In the genomic region with DNA sequence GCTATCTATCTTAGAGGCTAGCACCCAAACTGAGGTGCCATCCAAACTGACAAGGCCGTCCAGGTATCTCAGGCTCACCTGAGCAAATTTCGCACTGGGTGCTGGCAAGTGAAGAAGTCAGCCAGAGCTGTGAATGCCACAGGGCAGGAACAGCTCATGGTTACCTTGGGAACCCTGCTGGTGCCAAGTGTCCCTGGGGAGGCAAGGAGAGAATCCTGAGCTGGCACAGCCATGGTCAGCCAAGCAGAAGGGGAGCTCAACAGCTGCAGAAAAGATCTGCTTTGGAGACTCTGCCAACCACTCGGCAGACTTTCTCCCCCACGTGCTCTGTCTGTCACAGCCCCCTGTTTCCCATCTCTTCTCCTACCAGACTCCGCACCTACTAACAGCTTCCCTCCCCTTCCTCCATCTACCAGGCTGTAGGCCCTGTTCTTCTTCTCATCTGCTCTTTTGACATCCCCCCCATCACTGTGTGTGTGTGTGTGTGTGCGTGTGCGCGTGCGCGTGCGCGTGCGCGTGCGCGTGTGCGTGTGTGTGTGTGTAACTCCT, we compare ENCODE assay signal across 23 mouse cellular contexts.
A peak's percentile ranks its signal among the peaks of the same experiment; 100 is the strongest.
DNase-seq lines count a peak whose midpoint lies in the region; ATAC-seq and TF ChIP-seq lines count a peak whose summit lies in the region.
"Had no signal": no experiment of that assay in that cellular context is flagged by ENCODE, and none has a peak within 500 bp of the region (broad histone marks: within the 10 kb centered on the region; RNA-seq: fewer than 3 reads in every experiment).

No protein-coding gene starts in this region.

- no peak for TF ChIP-seq POLR2A in thymus, adult 2 months (IDR thresholded peaks at IDR 0.05; ENCODE audit: control insufficient read depth, extremely low read depth, insufficient read depth, low read length, poor library complexity)

- H3K27me3 ChIP-seq in limb, embryonic 15.5 days = no peaks in the 10 kb centered on the region
- H3K27me3 ChIP-seq in limb, embryonic 10.5 days (ENCODE audit: low read depth, poor library complexity, severe bottlenecking) = no peaks in the 10 kb centered on the region
- no peaks in the 10 kb centered on the region for H3K27me3 ChIP-seq in thymus, adult 2 months (ENCODE audit: control insufficient read depth, insufficient read depth, low read length)
- H3K27me3 ChIP-seq: embryonic facial prominence, embryonic 15.5 days; heart, embryonic 13.5 days; limb, embryonic 12.5 days; liver, embryonic 13.5 days had no signal

- no peak for TF ChIP-seq CTCF in gastrocnemius, adult 2 months (IDR thresholded peaks at IDR 0.05)
- no peak for TF ChIP-seq CTCF in thymus, adult 2 months (IDR thresholded peaks at IDR 0.05; ENCODE audit: borderline replicate concordance, control insufficient read depth, extremely low read depth, insufficient read depth, low read length, poor library complexity)

- no peak overlapping the region for H3K27ac ChIP-seq in gastrocnemius, adult 2 months
- H3K27ac ChIP-seq in limb, embryonic 15.5 days = no peak overlapping the region
- H3K27ac ChIP-seq in limb, embryonic 10.5 days = no peak overlapping the region
- no peak overlapping the region for H3K27ac ChIP-seq in thymus, adult 2 months (ENCODE audit: control insufficient read depth, insufficient read depth, low read length)
- H3K27ac ChIP-seq: embryonic facial prominence, embryonic 15.5 days; heart, embryonic 13.5 days; limb, embryonic 12.5 days; liver, embryonic 13.5 days; stomach, postnatal 0 days had no signal

- no peak overlapping the region for H3K9ac ChIP-seq in limb, embryonic 15.5 days
- H3K9ac ChIP-seq: embryonic facial prominence, embryonic 15.5 days; heart, embryonic 13.5 days; limb, embryonic 12.5 days; liver, embryonic 13.5 days; lung, embryonic 14.5 days had no signal

- H3K36me3 ChIP-seq in limb, embryonic 15.5 days = no peaks in the 10 kb centered on the region
- H3K36me3 ChIP-seq in limb, embryonic 10.5 days = no peaks in the 10 kb centered on the region
- H3K36me3 ChIP-seq in thymus, adult 2 months (ENCODE audit: control insufficient read depth, insufficient read depth, low read length) = no peaks in the 10 kb centered on the region
- H3K36me3 ChIP-seq: embryonic facial prominence, embryonic 15.5 days; heart, embryonic 13.5 days; limb, embryonic 12.5 days; liver, embryonic 13.5 days had no signal

- H3K4me1 ChIP-seq in limb, embryonic 15.5 days = no peaks in the 10 kb centered on the region
- H3K4me1 ChIP-seq in limb, embryonic 10.5 days = no peaks in the 10 kb centered on the region
- no peaks in the 10 kb centered on the region for H3K4me1 ChIP-seq in thymus, adult 2 months (replicated peaks; ENCODE audit: control insufficient read depth, insufficient read depth, low read length)
- H3K4me1 ChIP-seq: embryonic facial prominence, embryonic 15.5 days; heart, embryonic 13.5 days; limb, embryonic 12.5 days; liver, embryonic 13.5 days had no signal

- 0 out of 2 replicates have a peak, but pooled peaks have one; percentile 30 for ATAC-seq in limb, embryonic 15.5 days (ENCODE audit: insufficient number of reproducible peaks, low FRiP score, low TSS enrichment, low read depth)
- ATAC-seq: activated CD4-positive, CD25-positive, alpha-beta regulatory T cell, adult 4 months; CD4-positive, CD25-positive, alpha-beta regulatory T cell, adult 4 months had no signal

- peak; percentile 37 for DNase-seq in adrenal gland, adult 8-10 months
- DNase-seq in adrenal gland, adult 18-20 months (ENCODE audit: low spot score in 2 of 2) = no peak
- peak; percentile 7 for DNase-seq in gastrocnemius, postnatal 14 days
- no peak for DNase-seq in gastrocnemius, adult 2 months
- no peak for DNase-seq in limb, embryonic 10.5 days (ENCODE audit: low spot score)
- peak; percentile 33 for DNase-seq in adrenal gland, postnatal 10 days
- DNase-seq in thymus, adult 2 months = no peak
- DNase-seq: cerebellum, adult 11-12 months; cerebellum, postnatal 36 days; gastrocnemius, postnatal 10 days; heart, adult 18-20 months; kidney, adult 9 months; liver, embryonic 13.5 days; lung, embryonic 14.5 days; lung, postnatal 36 days; retina, postnatal 1 day had no signal

- intact Hi-C loops in gastrocnemius, postnatal 14 days (cut with DNase I; ENCODE audit: low total_unique reads) = no loop called here
- intact Hi-C loops in gastrocnemius, adult 2 months (cut with DNase I) = no loop called here

- no peak overlapping the region for H3K4me2 ChIP-seq in limb, embryonic 15.5 days
- H3K4me2 ChIP-seq: embryonic facial prominence, embryonic 15.5 days; heart, embryonic 13.5 days; limb, embryonic 12.5 days; liver, embryonic 13.5 days; lung, embryonic 14.5 days had no signal

- no peak overlapping the region for H3K4me3 ChIP-seq in gastrocnemius, adult 2 months
- H3K4me3 ChIP-seq in limb, embryonic 15.5 days = no peak overlapping the region
- H3K4me3 ChIP-seq in limb, embryonic 10.5 days = no peak overlapping the region
- no peak overlapping the region for H3K4me3 ChIP-seq in thymus, adult 2 months (ENCODE audit: control insufficient read depth, insufficient read depth, low read length)
- H3K4me3 ChIP-seq: embryonic facial prominence, embryonic 15.5 days; heart, embryonic 13.5 days; limb, embryonic 12.5 days; liver, embryonic 13.5 days had no signal

- 93% methylated on average over 17 of the region's 17 CpGs for WGBS in limb, embryonic 15.5 days
- 89% methylated on average over 17 of the region's 17 CpGs for WGBS in limb, embryonic 10.5 days
- WGBS in thymus, adult 2 months = 97% methylated on average over 17 of the region's 17 CpGs

- H3K9me3 ChIP-seq in limb, embryonic 15.5 days = no peaks in the 10 kb centered on the region
- no peaks in the 10 kb centered on the region for H3K9me3 ChIP-seq in limb, embryonic 10.5 days (replicated peaks)
- H3K9me3 ChIP-seq: embryonic facial prominence, embryonic 15.5 days; heart, embryonic 13.5 days; limb, embryonic 12.5 days; liver, embryonic 13.5 days had no signal

Comparison
In these comparisons a context has a peak if more than half of its experiments do, and no peak if none do; other contexts are left out.
1. DNase-seq: peak in adrenal gland, adult 8-10 months (single experiment), gastrocnemius, postnatal 14 days (single experiment) and adrenal gland, postnatal 10 days (single experiment); none in adrenal gland, adult 18-20 months (0 of 2), gastrocnemius, adult 2 months (single experiment), limb, embryonic 10.5 days (single experiment) and thymus, adult 2 months (single experiment).